In genomic region chr6:40015185-40015584, GRCm38 (mm10) we compare ENCODE assay signal across 17 mouse cellular contexts.
A peak's percentile ranks its signal among the peaks of the same experiment; 100 is the strongest.
DNase-seq lines count a peak whose midpoint lies in the region; ATAC-seq and TF ChIP-seq lines count a peak whose summit lies in the region.
"Had no signal": no experiment of that assay in that cellular context is flagged by ENCODE, and none has a peak within 500 bp of the region (broad histone marks: within the 10 kb centered on the region; RNA-seq: fewer than 3 reads in every experiment).

No protein-coding gene starts in this region.

- H3K27me3 ChIP-seq in hindbrain, embryonic 11.5 days (ENCODE audit: control insufficient read depth, insufficient read depth, low read length), result no peaks in the 10 kb centered on the region
- H3K27me3 ChIP-seq in midbrain, embryonic 14.5 days (ENCODE audit: control insufficient read depth, insufficient read depth, low read length), result no peaks in the 10 kb centered on the region
- no peaks in the 10 kb centered on the region for H3K27me3 ChIP-seq in intestine, postnatal 0 days (replicated peaks; ENCODE audit: control insufficient read depth, insufficient read depth, low read length)
- H3K27me3 ChIP-seq: embryonic facial prominence, embryonic 15.5 days; intestine, embryonic 15.5 days had no signal

- ATAC-seq in hindbrain, embryonic 11.5 days (ENCODE audit: low FRiP score), result no peak
- no peak for ATAC-seq in midbrain, embryonic 14.5 days (ENCODE audit: low FRiP score, low TSS enrichment)
- ATAC-seq in intestine, postnatal 0 days, result no peak
- ATAC-seq: intestine, embryonic 15.5 days; lung, postnatal 0 days had no signal

- DNase-seq in heart, adult 11 months, result peak; percentile 14
- DNase-seq in heart, postnatal 4 days, result no peak
- peak; percentile 51 for DNase-seq in brain, embryonic 14.5 days (ENCODE audit: low read depth)
- DNase-seq in hindbrain, embryonic 11.5 days (ENCODE audit: low spot score), result no peak
- peak; percentile 18 for DNase-seq in midbrain, embryonic 14.5 days
- no peak for DNase-seq in lung, postnatal 36 days
- no peak for DNase-seq in urinary bladder, adult 18-20 months (ENCODE audit: low spot score in 2 of 2)
- DNase-seq: cerebellum, postnatal 14 days; heart, postnatal 14 days; thymus, postnatal 14 days had no signal

- no peak overlapping the region for H3K9ac ChIP-seq in hindbrain, embryonic 11.5 days (ENCODE audit: low read depth, low read length)
- H3K9ac ChIP-seq in midbrain, embryonic 14.5 days (replicated peaks; ENCODE audit: low read length), result no peak overlapping the region
- H3K9ac ChIP-seq in intestine, postnatal 0 days (ENCODE audit: low read depth, low read length), result no peak overlapping the region
- H3K9ac ChIP-seq: embryonic facial prominence, embryonic 15.5 days; intestine, embryonic 15.5 days; limb, embryonic 13.5 days; liver, embryonic 14.5 days had no signal

- no peak overlapping the region for H3K4me2 ChIP-seq in hindbrain, embryonic 11.5 days (replicated peaks; ENCODE audit: low read depth, low read length)
- H3K4me2 ChIP-seq in midbrain, embryonic 14.5 days (ENCODE audit: low read length), result no peak overlapping the region
- H3K4me2 ChIP-seq in intestine, postnatal 0 days (replicated peaks; ENCODE audit: low read depth), result no peak overlapping the region
- H3K4me2 ChIP-seq: embryonic facial prominence, embryonic 15.5 days; heart, embryonic 11.5 days; intestine, embryonic 15.5 days; limb, embryonic 13.5 days had no signal

- TF ChIP-seq POLR2A in brain, embryonic 14.5 days (IDR thresholded peaks at IDR 0.05; ENCODE audit: borderline replicate concordance, extremely low read depth, insufficient read depth, insufficient read length, poor library complexity, severe bottlenecking), result no peak

- 47% methylated on average over 4 of the region's 4 CpGs for WGBS in hindbrain, embryonic 11.5 days
- 40% methylated on average over 4 of the region's 4 CpGs for WGBS in midbrain, embryonic 14.5 days
- 72% methylated on average over 4 of the region's 4 CpGs for WGBS in intestine, postnatal 0 days

- H3K27ac ChIP-seq in hindbrain, embryonic 11.5 days (ENCODE audit: low read depth, low read length), result peak overlapping the region; percentile 8; the same call in 1 of the 2 replicates
- peak overlapping the region; percentile 62 for H3K27ac ChIP-seq in midbrain, embryonic 14.5 days (replicated peaks; ENCODE audit: low read depth, low read length)
- no peak overlapping the region for H3K27ac ChIP-seq in intestine, postnatal 0 days (ENCODE audit: low read depth, low read length)
- H3K27ac ChIP-seq: embryonic facial prominence, embryonic 15.5 days; intestine, embryonic 15.5 days; limb, embryonic 13.5 days; liver, embryonic 14.5 days had no signal

- no peak for TF ChIP-seq CTCF in brain, embryonic 14.5 days (IDR thresholded peaks at IDR 0.05; ENCODE audit: borderline replicate concordance, extremely low read depth, insufficient read depth, insufficient read length)
- no peak for TF ChIP-seq CTCF in intestine, postnatal 0 days (IDR thresholded peaks at IDR 0.05; ENCODE audit: low read depth)

- H3K4me1 ChIP-seq in hindbrain, embryonic 11.5 days (replicated peaks; ENCODE audit: control insufficient read depth, insufficient read depth, low read length), result 0 out of 2 replicates have a peak, but pooled peaks cover 2% of the 10 kb centered on the region
- H3K4me1 ChIP-seq in midbrain, embryonic 14.5 days (ENCODE audit: control insufficient read depth, insufficient read depth, low read length), result peaks cover 37% of the 10 kb centered on the region
- H3K4me1 ChIP-seq in intestine, postnatal 0 days (replicated peaks; ENCODE audit: control insufficient read depth, insufficient read depth, low read length), result no peaks in the 10 kb centered on the region
- H3K4me1 ChIP-seq: embryonic facial prominence, embryonic 15.5 days; intestine, embryonic 15.5 days had no signal

- H3K36me3 ChIP-seq in hindbrain, embryonic 11.5 days (ENCODE audit: control insufficient read depth, insufficient read depth, low read length), result no peaks in the 10 kb centered on the region
- no peaks in the 10 kb centered on the region for H3K36me3 ChIP-seq in midbrain, embryonic 14.5 days (ENCODE audit: control insufficient read depth, insufficient read depth, low read length)
- H3K36me3 ChIP-seq in intestine, postnatal 0 days (ENCODE audit: control insufficient read depth, insufficient read depth), result no peaks in the 10 kb centered on the region
- H3K36me3 ChIP-seq: embryonic facial prominence, embryonic 15.5 days; intestine, embryonic 15.5 days; limb, embryonic 13.5 days had no signal

- H3K4me3 ChIP-seq in hindbrain, embryonic 11.5 days (ENCODE audit: low read depth, low read length), result no peak overlapping the region
- H3K4me3 ChIP-seq in midbrain, embryonic 14.5 days (replicated peaks; ENCODE audit: low read depth, low read length), result no peak overlapping the region
- no peak overlapping the region for H3K4me3 ChIP-seq in intestine, postnatal 0 days (ENCODE audit: low read depth, low read length)
- H3K4me3 ChIP-seq: embryonic facial prominence, embryonic 15.5 days; intestine, embryonic 15.5 days; limb, embryonic 13.5 days had no signal

- no peaks in the 10 kb centered on the region for H3K9me3 ChIP-seq in hindbrain, embryonic 11.5 days (ENCODE audit: control insufficient read depth, low read length)
- H3K9me3 ChIP-seq in midbrain, embryonic 14.5 days (ENCODE audit: control insufficient read depth, low read length), result no peaks in the 10 kb centered on the region
- H3K9me3 ChIP-seq in intestine, postnatal 0 days (ENCODE audit: control insufficient read depth), result no peaks in the 10 kb centered on the region
- H3K9me3 ChIP-seq: embryonic facial prominence, embryonic 15.5 days; intestine, embryonic 15.5 days; limb, embryonic 13.5 days had no signal

Comparison
In these comparisons a context has a peak if more than half of its experiments do, and no peak if none do; other contexts are left out.
1. DNase-seq: peak in heart, adult 11 months (single experiment), brain, embryonic 14.5 days (single experiment) and midbrain, embryonic 14.5 days (single experiment); none in heart, postnatal 4 days (single experiment), hindbrain, embryonic 11.5 days (single experiment), lung, postnatal 36 days (single experiment) and urinary bladder, adult 18-20 months (0 of 2).